Mouse (Mus musculus) layer of hippocampus, postnatal 10 days (tissue): ENCODE data around the gene Lipc. TPM values are rescaled to one million over a fixed set of nuclear protein-coding genes. Genes with fewer than 3 reads are reported as not detected.

Source experiments
- microRNA-seq, 2 experiments: library from miRNA; unstranded; fragments of <30 nt; microRNA quantifications; one replicate each; pipeline ENCODE4 v1.2.0; 2021
- total RNA-seq, 2 experiments: library from RNA; stranded (reverse); gene quantifications; 2 replicates each; pipeline ENCODE4 v1.2.3; 2021

The Lipc gene
- total RNA-seq, 2 experiments from 2014 or later: 0.82 to 1.1 TPM

Small RNAs within 50 kb of the gene (microRNA-seq; reads per million reads assigned to microRNA genes)
- gene Gm25149: 0 reads per million in 2 experiments

Other genes starting within 250 kb of the Lipc start
- gene Aqp9, start 216.5 kb upstream of the Lipc start, total RNA-seq: 1 to 10 TPM; 2.4 to 3.7 TPM